Mouse (Mus musculus) neural tube, embryonic 10.5 days (tissue): Measurements from ENCODE around the gene Klhl10.

Source experiments
- DNase-seq: peaks from one replicate; pipeline ENCODE4 v3.0.0-alpha.2; 2017; ENCODE audit warnings: low spot score; ENCODE audit errors: extremely low spot score

The Klhl10 gene

DNA sequence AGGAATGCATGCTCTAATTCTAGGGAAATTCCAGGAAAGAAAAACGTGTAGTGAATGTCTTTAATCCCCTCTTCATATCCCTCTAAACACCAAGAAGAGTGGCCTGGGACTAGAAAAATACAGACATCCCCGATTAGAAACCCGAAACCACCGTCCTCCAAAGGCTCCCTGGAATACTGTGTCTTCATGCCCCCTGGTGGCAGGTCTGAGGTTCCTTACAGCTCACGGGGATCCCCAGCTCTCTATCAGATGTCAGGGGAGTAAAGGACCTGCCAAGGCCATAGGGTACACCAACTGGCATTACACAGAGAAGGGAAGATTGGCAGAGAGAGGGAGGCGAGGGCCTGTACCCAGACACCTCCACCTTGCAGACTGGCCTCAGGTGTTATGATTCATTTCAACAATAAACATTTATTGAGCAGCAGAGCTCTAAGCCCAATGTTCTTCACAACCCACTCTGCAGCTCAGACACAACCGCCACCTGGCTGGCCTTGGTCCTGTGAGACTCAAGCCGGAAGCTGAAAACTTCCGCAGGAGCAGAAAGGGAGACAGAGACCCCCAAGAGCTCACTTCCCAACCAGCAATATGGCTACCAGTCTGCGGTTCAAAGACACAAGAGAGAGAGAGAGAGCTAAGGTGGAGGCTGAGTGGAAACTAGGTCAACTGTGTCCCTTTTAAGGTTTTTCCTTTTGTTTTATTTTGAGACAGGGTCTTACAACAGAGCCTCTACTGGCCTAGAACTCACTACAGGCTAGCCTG lies 33.5 kb upstream of the Klhl10 start:
- DNase-seq: peak; percentile 55

- DNase-seq: no peak
Observed at GRCm38 (mm10) chr11:100408835-100409462, 32.8 kb upstream of the Klhl10 start.

GRCm38 (mm10) chr11:100409686-100410085 lies 32.0 kb upstream of the Klhl10 start:
- DNase-seq: no peak

- no peak for DNase-seq
Observed at GRCm38 (mm10) chr11:100411736-100412135, 30.0 kb upstream of the Klhl10 start.

DNA sequence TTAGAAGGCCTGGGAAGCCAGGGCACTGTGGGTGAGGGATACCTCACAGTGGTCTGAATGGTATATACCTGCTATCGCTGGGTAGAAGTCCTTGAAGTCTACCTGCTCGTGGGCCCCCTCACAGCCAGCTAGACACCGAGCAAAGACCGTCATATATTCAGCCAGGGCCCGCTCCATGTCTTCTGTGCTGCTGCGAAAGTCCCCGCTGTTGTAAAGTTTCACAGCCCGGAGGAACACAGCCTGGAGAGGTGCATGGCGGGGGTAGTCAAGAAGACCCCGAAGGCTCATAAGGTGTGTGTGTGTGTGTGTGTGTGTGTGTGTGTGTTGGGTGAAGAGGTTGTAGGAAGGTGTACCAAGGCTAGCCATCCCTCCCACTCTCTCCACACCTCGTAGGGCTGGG lies 28.2 kb upstream of the Klhl10 start:
- DNase-seq: no peak

- peak; percentile 94 for DNase-seq
Observed at GRCm38 (mm10) chr11:100414021-100414913, 27.4 kb upstream of the Klhl10 start, which contains the start of gene P3h4. Gene P3h4 (minus strand): TSS chr11:100414836.

GRCm38 (mm10) chr11:100414914-100415822 lies 26.5 kb upstream of the Klhl10 start, which contains the start of gene Fkbp10:
Gene Fkbp10 (plus strand): TSS chr11:100415697.
- peak; percentile 74 for DNase-seq

DNA sequence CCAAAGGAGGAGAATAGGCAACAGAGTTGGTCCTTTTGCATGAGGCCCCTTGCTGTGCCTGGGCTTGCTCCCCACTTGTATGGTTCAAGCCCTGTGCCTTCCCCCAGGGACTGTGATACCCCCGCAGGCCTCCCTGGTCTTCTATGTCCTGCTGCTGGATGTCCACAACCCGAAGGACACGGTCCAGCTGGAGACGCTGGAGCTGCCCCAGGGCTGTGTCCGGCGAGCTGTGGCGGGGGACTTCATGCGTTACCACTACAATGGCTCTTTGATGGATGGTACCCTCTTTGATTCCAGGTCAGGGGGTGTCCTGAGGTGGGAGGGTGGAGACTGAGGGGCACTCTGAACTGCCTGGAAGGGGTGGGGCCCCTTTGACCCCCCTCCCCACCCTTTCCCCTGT lies 20.2 kb upstream of the Klhl10 start:
- no peak for DNase-seq

DNA sequence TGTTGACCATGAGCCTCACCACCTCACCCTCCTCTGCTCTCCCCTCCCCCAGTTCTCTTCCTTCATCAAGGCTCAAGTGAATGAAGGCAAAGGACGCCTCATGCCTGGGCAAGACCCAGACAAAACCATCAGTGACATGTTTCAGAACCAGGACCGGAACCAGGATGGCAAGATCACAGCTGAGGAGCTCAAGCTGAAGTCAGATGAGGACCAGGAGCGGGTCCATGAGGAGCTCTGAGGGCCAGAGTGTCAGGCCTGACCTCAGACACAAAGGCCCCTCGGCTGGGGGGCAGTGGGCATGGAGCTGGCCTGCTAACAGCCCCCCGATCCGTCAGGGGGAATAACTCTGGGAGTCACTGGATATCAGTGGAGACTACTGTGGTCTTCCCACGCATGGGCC lies 17.9 kb upstream of the Klhl10 start:
- DNase-seq: no peak

- peak; percentile 49 for DNase-seq
Observed at GRCm38 (mm10) chr11:100425851-100426250, 15.9 kb upstream of the Klhl10 start.

DNA sequence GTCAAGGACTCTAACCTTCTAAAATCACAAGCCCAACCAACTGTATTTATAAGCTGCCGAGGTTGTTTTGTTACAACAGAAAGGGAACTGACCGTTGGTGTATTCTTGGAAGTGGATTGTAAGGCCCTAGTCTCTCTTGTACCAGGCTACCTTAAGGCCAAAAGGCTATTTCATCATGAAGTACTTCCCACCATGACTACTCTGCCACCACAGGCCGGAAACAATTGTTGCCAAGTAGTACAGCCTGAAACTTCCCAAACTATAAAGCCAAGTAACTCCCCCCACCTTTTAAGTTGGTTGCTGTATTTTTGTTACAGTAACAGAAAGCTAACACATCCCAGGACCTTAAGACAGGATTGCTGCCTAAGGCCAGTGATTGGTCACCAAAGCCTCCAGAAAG lies 14.9 kb upstream of the Klhl10 start:
- no peak for DNase-seq

DNA sequence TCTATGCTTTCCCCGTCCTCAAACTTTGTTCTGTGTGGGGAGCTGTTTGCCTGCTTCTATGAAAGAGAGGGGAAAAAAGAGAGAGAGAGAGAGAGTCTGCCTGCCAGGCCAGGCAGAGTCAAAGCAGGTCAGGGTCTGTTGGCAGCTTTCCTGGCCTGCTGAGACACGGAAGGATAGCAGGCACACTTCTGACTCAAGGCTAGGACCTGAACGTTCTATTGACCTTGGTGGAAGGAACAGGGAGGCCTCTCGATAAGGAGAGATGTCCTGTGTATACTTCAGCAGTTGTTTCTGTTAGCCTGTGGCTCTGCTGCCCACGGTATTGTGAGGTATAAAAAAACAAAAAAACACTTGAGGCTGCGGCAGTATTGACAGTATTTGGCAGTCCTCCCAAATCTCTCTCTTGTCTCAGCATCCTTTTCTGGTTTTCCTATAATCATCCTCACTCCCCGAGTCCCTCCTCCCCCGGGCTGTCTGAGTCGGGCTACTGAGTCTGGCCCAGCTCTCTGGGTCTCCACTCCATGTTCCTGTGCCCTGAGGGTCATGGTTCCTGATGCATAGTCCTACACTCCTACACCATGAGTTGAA lies 13.0 kb upstream of the Klhl10 start:
- no peak for DNase-seq

- no peak for DNase-seq
Observed at GRCm38 (mm10) chr11:100430052-100430451, 11.7 kb upstream of the Klhl10 start.

GRCm38 (mm10) chr11:100432002-100432401 lies 9.7 kb upstream of the Klhl10 start:
- no peak for DNase-seq

- no peak for DNase-seq
Observed at GRCm38 (mm10) chr11:100435678-100436246, 6.0 kb upstream of the Klhl10 start.

GRCm38 (mm10) chr11:100437901-100438300 lies 3.8 kb upstream of the Klhl10 start:
- no peak for DNase-seq

- peak; percentile 81 for DNase-seq
Observed at GRCm38 (mm10) chr11:100440691-100441522, 810 bp upstream of the Klhl10 start.

- no peak for DNase-seq
Observed at GRCm38 (mm10) chr11:100442625-100443024, 908 bp downstream of the Klhl10 start.

DNA sequence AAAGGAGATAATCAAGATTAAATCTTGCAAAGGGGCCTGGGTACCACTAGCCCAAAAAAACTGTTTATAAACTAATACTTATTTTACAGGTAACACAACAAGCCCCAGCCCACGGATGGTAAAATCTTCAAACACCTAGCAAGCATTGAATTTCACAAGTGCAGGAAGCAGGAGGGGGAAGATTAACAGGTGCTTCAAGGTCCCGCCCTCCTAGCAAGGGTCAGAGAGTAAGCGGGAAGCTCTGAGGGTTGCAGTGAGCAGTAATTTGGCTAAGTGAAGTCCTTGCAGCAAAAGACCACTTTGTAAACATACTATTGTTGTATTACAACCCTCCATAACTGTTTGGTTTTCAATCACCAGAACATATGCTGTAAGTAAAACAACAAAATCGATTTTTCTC lies 15.5 kb downstream of the Klhl10 start:
- no peak for DNase-seq
